Mouse (Mus musculus) lung, postnatal 25 days (tissue): Measurements from ENCODE around the gene Adora1.

Experiments
- DNase-seq: peaks from one replicate; pipeline ENCODE4 v3.0.0; 2022; ENCODE audit warnings: low spot score

Gene Adora1

DNA sequence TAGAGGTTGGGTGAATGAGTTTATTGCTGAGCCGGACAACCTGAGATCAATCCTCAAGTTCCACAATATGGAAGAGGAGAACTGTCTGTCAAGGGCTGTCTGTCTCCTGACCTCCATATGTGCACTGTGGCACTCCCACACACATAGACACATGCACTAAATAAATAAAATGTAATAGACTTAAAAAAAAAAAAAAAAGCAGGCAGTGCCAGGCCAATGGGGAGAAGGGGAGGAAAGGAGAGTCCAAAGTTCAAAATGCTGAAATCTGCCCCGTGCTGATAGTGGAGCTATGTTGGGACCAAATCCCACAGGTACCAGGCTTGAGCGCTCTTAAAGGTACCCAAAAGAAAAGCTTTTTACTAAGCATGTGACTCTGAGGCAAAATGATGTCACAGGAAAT, 2.2 kb upstream of the Adora1 start:
- no peak for DNase-seq

- no peak for DNase-seq
These were observed 911 bp upstream of the Adora1 start for GRCm38 (mm10) chr1:134236142-134236541.

GRCm38 (mm10) chr1:134234455-134235390, 508 bp downstream of the Adora1 start:
- no peak for DNase-seq

- no peak for DNase-seq
These were observed 1.4 kb downstream of the Adora1 start for GRCm38 (mm10) chr1:134233681-134234454.

- DNase-seq: peak; percentile 35
These were observed 2.3 kb downstream of the Adora1 start for GRCm38 (mm10) chr1:134232778-134233531.

DNA sequence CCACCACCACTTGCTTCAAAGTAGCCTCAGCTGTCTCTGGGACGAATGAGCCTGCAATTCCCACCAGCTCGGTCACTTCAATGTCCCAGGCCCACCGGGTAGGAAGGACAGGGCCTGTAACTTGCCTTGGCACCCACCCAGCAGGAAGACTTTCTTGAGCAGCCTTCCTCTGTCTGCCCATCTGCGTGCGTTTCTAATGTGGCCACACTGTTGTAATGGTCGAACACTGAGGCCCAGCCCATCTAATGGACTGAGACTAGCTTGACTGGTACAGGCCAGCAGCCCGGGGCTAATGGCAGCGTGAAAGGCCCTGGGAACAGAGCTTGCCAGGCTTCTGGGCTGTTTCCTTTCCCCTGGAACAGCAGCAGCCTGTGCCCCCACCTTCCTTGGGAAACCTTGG, 2.9 kb downstream of the Adora1 start:
- DNase-seq: no peak

DNA sequence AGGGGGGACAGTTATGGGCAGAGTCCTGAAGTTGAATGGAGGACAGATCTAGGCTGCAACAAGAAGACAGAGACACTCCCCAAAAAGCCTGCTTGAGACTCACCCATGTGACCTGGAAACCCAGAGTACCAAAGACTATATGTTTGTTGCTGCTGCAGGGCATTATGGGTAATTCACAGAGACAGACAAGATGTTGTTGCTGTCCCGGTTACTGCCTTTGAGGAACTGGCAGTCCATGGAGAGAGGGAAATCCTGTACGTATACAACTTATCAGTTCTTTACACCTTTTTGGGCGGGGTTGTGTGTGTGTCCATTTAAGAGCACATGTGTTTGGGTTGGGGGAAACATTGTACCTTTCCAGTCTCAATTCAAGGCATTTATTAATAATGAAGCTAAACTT, 3.5 kb downstream of the Adora1 start:
- no peak for DNase-seq

DNA sequence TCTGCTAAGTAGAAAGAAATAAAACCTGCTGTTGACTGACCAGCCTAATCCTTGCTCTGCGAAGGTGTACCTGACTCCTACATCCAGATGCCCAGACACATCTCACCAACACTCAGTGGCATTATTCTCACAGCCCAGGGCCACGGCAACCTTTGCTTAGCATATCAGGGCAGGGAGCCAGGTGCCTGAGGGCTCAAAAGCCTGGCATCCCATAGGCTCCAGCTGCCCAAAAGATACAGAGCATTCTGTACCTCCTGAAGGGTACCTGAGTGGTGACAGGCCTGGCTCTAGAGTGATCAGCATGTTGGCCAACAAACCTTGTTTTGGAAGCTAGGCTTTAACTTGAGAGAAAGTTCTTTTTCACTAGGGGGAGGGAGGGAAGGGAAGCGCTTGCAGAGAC, 4.0 kb downstream of the Adora1 start:
- no peak for DNase-seq

DNA sequence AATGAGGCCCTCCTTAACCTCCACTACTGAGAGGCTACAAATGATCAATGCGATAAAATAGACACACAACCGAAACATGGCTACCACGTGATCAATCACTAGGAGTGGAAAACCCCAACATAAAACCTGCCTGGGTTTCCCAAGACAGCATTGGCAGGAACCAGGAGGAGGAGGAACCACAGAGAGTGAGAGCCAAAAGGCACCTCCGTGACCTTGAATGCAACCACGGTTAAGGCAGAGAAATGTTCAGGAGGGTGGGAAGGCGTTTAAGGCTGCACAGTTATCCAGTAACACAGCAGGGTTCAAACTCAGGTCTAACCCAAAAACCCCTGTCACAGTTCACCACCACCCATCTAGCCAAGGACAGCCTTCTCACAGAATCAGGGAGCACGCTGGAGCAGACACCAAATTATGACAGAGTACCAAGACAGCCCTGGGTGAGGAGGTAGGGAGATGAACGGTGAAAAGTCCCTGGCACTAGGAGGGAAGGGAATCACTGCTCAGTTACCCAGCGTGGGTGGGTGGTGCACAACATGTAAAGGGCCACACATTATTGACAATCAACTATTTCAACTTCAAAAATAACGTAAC, 4.5 kb downstream of the Adora1 start:
- no peak for DNase-seq

- DNase-seq: no peak
These were observed 5.2 kb downstream of the Adora1 start for GRCm38 (mm10) chr1:134229806-134230575.

DNA sequence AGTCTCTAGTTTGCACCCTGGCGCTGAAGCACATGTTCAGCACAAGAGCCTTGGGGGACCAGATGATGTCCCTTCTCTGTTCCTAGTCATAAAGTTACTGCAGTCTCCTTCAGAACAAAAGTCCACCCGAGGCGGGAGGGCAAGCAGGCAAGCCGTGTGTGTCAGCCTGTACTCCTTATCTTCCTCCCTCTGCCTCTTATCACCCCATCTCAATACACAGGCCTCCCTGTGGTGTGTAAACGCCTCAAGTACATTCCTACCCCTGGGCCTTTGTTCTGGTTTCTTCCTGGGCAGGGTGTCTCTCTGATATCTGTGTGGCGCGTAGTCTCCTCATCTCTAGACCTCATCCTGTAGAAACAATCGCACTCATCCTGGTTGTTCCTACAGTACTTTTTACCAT, 8.5 kb downstream of the Adora1 start:
- DNase-seq: no peak

DNA sequence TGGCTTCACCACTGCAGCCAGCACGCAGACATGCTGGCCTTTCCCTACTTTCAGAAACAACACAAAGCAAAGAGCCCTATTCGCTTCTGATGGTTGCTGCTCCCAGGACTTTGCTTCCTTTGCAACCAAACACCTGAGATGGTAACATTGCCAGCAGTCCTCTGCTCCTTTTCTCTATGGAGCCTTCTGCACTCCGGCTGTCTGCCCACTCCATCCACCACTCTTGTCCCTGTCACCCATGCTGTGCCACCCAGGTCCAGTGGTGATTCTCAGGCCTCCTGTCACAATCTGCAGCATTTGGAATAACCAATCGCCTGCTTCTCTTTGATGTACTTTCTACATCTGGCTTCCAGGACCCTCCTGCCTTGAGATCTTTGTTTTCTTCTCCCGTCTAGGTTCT, 9.9 kb downstream of the Adora1 start:
- no peak for DNase-seq

- DNase-seq: no peak
These were observed 10.5 kb downstream of the Adora1 start for GRCm38 (mm10) chr1:134224649-134225227.

DNA sequence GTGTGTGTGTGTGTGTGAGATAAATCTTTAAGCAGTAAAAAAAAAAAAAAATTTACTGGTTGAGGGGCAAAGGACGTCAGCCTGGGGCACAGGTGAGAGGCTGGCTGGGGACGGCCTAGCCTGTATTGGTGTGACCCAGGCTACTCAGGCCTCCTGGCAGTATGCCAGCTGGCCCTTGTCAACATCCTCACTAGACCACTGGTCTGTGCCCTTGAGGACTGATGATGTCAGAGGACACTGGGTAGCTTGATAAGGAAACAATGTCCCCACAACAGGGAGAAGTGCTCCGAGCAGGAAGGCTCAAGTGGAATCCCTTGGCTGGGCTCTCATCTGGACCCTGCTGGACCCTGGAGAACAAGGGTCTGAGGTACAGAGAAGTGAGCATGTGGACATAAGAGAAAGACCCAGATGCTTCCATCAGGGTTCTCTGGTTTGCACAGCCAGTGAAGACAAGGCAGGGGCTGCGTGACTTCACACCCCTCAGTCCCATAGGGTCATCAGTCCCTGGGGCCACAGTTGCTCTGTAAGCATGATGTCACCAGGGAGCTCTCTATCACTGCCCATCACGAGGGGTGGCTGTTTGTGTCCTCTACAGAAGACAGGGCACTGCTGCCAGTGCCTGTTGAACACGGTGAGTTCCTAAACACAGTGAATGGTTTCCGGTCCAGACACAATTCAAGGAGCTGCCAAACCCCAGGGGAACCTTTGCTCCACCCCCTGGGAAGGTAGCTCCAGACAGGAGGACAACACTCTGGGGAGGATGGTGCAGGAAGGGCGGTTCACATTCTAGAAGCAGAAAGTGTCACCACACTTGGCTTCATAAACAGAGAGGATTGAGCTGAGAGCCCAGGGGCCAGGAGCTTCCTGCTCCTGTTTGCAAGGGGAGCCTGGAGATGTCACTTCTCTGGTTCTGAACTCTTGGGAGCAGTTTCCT, 12.8 kb downstream of the Adora1 start:
- DNase-seq: peak; percentile 72

DNA sequence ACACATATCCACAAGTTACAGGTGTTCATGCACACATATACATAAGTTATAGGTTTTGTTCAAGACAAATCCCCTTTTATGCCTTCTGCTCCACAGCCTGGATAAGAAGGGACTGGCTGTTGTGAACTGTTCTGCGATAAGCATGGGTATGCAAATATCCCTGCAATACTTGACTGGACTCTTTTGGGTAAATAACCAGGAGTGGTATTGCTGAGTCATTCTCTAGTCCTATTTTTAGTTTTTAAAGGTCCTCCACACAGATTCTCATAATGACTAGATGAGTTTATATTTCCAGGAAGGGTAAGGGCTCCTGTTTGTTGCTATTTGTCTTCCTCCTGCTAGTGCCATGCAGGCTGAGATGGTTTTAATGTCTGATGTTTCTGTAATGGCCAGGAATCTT, 14.1 kb downstream of the Adora1 start:
- peak; percentile 55 for DNase-seq

- no peak for DNase-seq
These were observed 15.6 kb downstream of the Adora1 start for GRCm38 (mm10) chr1:134219608-134220007.

- DNase-seq: no peak
These were observed 17.3 kb downstream of the Adora1 start for GRCm38 (mm10) chr1:134217942-134218341.

GRCm38 (mm10) chr1:134217028-134217481, 18.2 kb downstream of the Adora1 start:
- DNase-seq: no peak

DNA sequence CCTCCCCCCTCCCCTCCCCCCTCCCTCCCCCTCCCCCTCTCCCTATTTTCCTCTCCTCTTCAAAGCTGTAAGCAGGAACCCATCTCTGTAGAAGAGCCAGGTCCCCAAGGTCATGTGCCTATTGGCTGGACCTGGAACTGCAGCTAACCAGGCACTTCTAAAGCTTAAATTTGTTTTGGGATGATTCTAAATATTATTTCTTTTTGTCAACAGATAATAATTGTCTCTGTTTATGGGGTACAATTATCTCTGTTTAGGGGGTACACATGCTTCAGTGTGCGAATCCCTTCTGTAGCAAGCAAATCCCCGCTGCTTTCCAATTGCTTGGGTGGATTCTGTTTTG, 18.6 kb downstream of the Adora1 start:
- DNase-seq: no peak
